ENCODE assay signal across 10 mouse cellular contexts in the genomic region with DNA sequence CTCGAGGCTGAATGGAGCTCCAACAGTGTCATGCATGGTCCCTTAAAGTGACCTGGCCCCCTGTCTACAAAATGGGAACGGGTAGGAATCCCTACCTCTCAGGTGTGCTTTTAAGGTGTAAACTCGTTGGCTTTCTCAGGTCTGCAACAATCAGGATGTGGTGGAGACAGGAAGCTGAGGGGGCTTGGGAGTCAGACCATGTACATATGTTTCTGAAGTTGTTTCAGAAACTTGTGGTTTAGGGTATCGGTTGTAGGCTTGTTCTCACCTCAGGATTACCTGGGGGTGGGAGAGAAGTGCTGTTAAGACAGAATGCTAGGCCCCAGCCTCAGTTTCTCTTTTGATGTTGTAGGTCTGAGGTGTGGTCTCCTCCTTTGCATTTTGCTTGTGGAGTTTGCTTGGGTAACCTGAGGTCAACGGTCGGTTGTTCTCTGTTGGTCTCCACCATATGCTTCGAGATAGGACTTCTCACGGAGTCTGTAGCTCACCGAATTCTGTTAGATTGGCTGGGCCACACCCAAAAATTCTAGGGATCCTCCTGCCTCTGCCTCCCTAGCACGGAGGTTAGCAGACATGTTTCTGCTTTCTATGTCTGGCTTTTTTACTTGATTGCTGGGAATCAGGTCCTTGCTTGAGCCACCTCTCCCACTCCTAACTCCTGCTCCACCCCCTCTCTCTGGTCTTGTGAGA. TPM values are rescaled to one million over a fixed set of nuclear protein-coding genes. Genes with fewer than 3 reads are reported as not detected.
A peak's percentile ranks its signal among the peaks of the same experiment; 100 is the strongest.
DNase-seq lines count a peak whose midpoint lies in the region; ATAC-seq lines count a peak whose summit lies in the region.
"Had no signal": no experiment of that assay in that cellular context is flagged by ENCODE, and none has a peak within 500 bp of the region (broad histone marks: within the 10 kb centered on the region; RNA-seq: fewer than 3 reads in every experiment).

No protein-coding gene starts in this region.

- H3K27ac ChIP-seq in heart, embryonic 10.5 days, result peak overlapping the region; percentile 74
- H3K27ac ChIP-seq in neural tube, embryonic 13.5 days (replicated peaks), result peak overlapping the region; percentile 43; the same call in 1 of the 2 replicates
- peak overlapping the region; percentile 83 for H3K27ac ChIP-seq in liver, embryonic 16.5 days (ENCODE audit: low read length)

- H3K4me1 ChIP-seq in heart, embryonic 10.5 days, result peaks cover 67% of the 10 kb centered on the region
- H3K4me1 ChIP-seq in neural tube, embryonic 13.5 days (replicated peaks), result peaks cover 23% of the 10 kb centered on the region
- peaks cover 34% of the 10 kb centered on the region for H3K4me1 ChIP-seq in liver, embryonic 16.5 days (ENCODE audit: control insufficient read depth, low read depth, low read length)

- H3K9ac ChIP-seq in neural tube, embryonic 13.5 days, result no peak overlapping the region
- 0 out of 2 replicates have a peak overlapping the region, but pooled peaks have one; percentile 27 for H3K9ac ChIP-seq in liver, embryonic 16.5 days (ENCODE audit: low read depth, low read length)

- DNase-seq in heart, embryonic 10.5 days (ENCODE audit: low spot score), result no peak
- no peak for DNase-seq in heart, adult 9 months (ENCODE audit: low spot score in 2 of 2)
- no peak for DNase-seq in neural tube, embryonic 10.5 days (ENCODE audit: extremely low spot score, low spot score)
- peak; percentile 52 for DNase-seq in thymus, postnatal 4 days
- DNase-seq in gastrocnemius, postnatal 4 days (ENCODE audit: low spot score in 2 of 2), result no peak
- DNase-seq in embryo, embryonic 10.5 days (ENCODE audit: low spot score), result no peak
- DNase-seq: adrenal gland, postnatal 14 days had no signal

- ATAC-seq in neural tube, embryonic 13.5 days (ENCODE audit: low read depth), result no peak
- ATAC-seq in liver, embryonic 16.5 days (ENCODE audit: low read depth), result peak; percentile 73

- H3K9me3 ChIP-seq in heart, embryonic 10.5 days, result no peaks in the 10 kb centered on the region
- H3K9me3 ChIP-seq in neural tube, embryonic 13.5 days, result no peaks in the 10 kb centered on the region
- H3K9me3 ChIP-seq in liver, embryonic 16.5 days (replicated peaks; ENCODE audit: control insufficient read depth, low read length), result no peaks in the 10 kb centered on the region
- H3K9me3 ChIP-seq: embryonic facial prominence, embryonic 10.5 days had no signal

- H3K4me3 ChIP-seq in heart, embryonic 10.5 days, result no peak overlapping the region
- H3K4me3 ChIP-seq in neural tube, embryonic 13.5 days, result no peak overlapping the region
- no peak overlapping the region for H3K4me3 ChIP-seq in liver, embryonic 16.5 days (ENCODE audit: low read depth, low read length)
- H3K4me3 ChIP-seq: embryonic facial prominence, embryonic 10.5 days had no signal

- no peak overlapping the region for H3K4me2 ChIP-seq in neural tube, embryonic 13.5 days
- H3K4me2 ChIP-seq in liver, embryonic 16.5 days (ENCODE audit: low read depth, low read length), result no peak overlapping the region

- H3K27me3 ChIP-seq in heart, embryonic 10.5 days (ENCODE audit: insufficient read depth, poor library complexity, severe bottlenecking), result no peaks in the 10 kb centered on the region
- no peaks in the 10 kb centered on the region for H3K27me3 ChIP-seq in neural tube, embryonic 13.5 days
- no peaks in the 10 kb centered on the region for H3K27me3 ChIP-seq in liver, embryonic 16.5 days (ENCODE audit: control insufficient read depth, insufficient read depth, low read depth, low read length)

- WGBS in heart, embryonic 10.5 days, result 87% methylated on average over 10 of the region's 10 CpGs
- WGBS in neural tube, embryonic 13.5 days, result 95% methylated on average over 10 of the region's 10 CpGs
- 30% methylated on average over 10 of the region's 10 CpGs for WGBS in liver, embryonic 16.5 days (ENCODE audit: insufficient replicate concordance)

- peaks cover 29% of the 10 kb centered on the region for H3K36me3 ChIP-seq in heart, embryonic 10.5 days
- peaks cover 16% of the 10 kb centered on the region for H3K36me3 ChIP-seq in neural tube, embryonic 13.5 days
- H3K36me3 ChIP-seq in liver, embryonic 16.5 days (ENCODE audit: control insufficient read depth, insufficient read depth), result no peaks in the 10 kb centered on the region

RNA-seq across cellular contexts. Expression of gene Adam19, which starts 34.4 kb away (rescaled TPM):
- 24.2 and 32.9 TPM in 2 replicates for polyA plus RNA-seq in heart, embryonic 10.5 days (2016; fragmentation: Nextera tagmentation; extraction: Ambion mirVana)
- 19.2 and 19.8 TPM in 2 replicates for polyA plus RNA-seq in neural tube, embryonic 13.5 days (2015; fragmentation: Nextera tagmentation; extraction: Ambion mirVana)
- polyA plus RNA-seq in liver, embryonic 16.5 days (2015; fragmentation: Nextera tagmentation; extraction: Ambion mirVana), result 0.92 and 1.4 TPM in 2 replicates
- 10 to 100 TPM; 48.3 to 56.3 TPM for total RNA-seq in gastrocnemius, postnatal 4 days (2021)

RNA-seq across cellular contexts. Expression of gene Gm12166, which starts 38.1 kb away (rescaled TPM):
- 4.3 and 4.5 TPM in 2 replicates for polyA plus RNA-seq in heart, embryonic 10.5 days (2016; fragmentation: Nextera tagmentation; extraction: Ambion mirVana)
- polyA plus RNA-seq in neural tube, embryonic 13.5 days (2015; fragmentation: Nextera tagmentation; extraction: Ambion mirVana), result 6.6 and 7.2 TPM in 2 replicates
- 2.9 and 4.1 TPM in 2 replicates for polyA plus RNA-seq in liver, embryonic 16.5 days (2015; fragmentation: Nextera tagmentation; extraction: Ambion mirVana)
- 1 to 10 TPM; 1.1 to 1.3 TPM for total RNA-seq in gastrocnemius, postnatal 4 days (2021)
